Mouse (Mus musculus) liver, embryonic 13.5 days (tissue): ENCODE results near the gene Cdh11. TPM values are rescaled to one million over a fixed set of nuclear protein-coding genes. Genes with fewer than 3 reads are reported as not detected.

Experiments
- ATAC-seq: fragments of 200-750 bp; cut with Nextera tagmentation; 2 replicates; pipeline ENCODE4 v1.8.0; 2017; ENCODE audit warnings: low read depth, mild to moderate bottlenecking, moderate number of reproducible peaks, moderate library complexity
- DNase-seq: peaks from one replicate; pipeline ENCODE4 v3.0.0; 2022
- H3K27ac ChIP-seq: fragments of 300-500 bp; sonication (generic); 2 replicates; pipeline ENCODE4 v1.5.1; 2015; ENCODE audit warnings: moderate library complexity, mild to moderate bottlenecking, inconsistent platforms
- H3K27me3 ChIP-seq: fragments of 300-500 bp; sonication (generic); 2 replicates; pipeline ENCODE4 v1.6.1; 2015; ENCODE audit warnings: mild to moderate bottlenecking, inconsistent platforms
- H3K36me3 ChIP-seq: fragments of 300-500 bp; sonication (generic); 2 replicates; pipeline ENCODE4 v1.6.1; 2015; ENCODE audit warnings: mild to moderate bottlenecking, inconsistent platforms
- H3K4me1 ChIP-seq: fragments of 300-500 bp; sonication (generic); replicated peaks from 2 replicates; pipeline ENCODE4 v1.6.1; 2015; ENCODE audit warnings: inconsistent platforms
- H3K4me2 ChIP-seq: fragments of 300-500 bp; sonication (generic); 2 replicates; pipeline ENCODE4 v1.6.1; 2015; ENCODE audit warnings: inconsistent platforms, mild to moderate bottlenecking, moderate library complexity
- H3K4me3 ChIP-seq: fragments of 300-500 bp; sonication (generic); replicated peaks from 2 replicates; pipeline ENCODE4 v1.5.1; 2015; ENCODE audit warnings: mild to moderate bottlenecking, inconsistent platforms
- H3K9ac ChIP-seq: fragments of 300-500 bp; sonication (generic); 2 replicates; pipeline ENCODE4 v1.6.1; 2015; ENCODE audit warnings: mild to moderate bottlenecking, inconsistent platforms
- H3K9me3 ChIP-seq: fragments of 300-500 bp; sonication (generic); replicated peaks from 2 replicates; pipeline ENCODE4 v1.6.1; 2016; ENCODE audit warnings: inconsistent platforms
- WGBS: fragments of 180-500 bp; shearing (Covaris S2); methylation state at CpG from one replicate; pipeline ENCODE4 v1.1.7; 2015; ENCODE audit not compliant: insufficient replicate concordance; 5-methylcytosine and 5-hydroxymethylcytosine counted together
- microRNA-seq: library from miRNA; unstranded; fragments of <30 nt; microRNA quantifications from one replicate; pipeline ENCODE4, GENCODE M21; 2016
- polyA plus RNA-seq: library from polyadenylated mRNA; unstranded; fragments of >200 nt; fragmentation: Nextera tagmentation; extraction: Ambion mirVana; gene quantifications from 2 replicates; pipeline ENCODE4 v1.2.1, GENCODE M21; 2015

Cdh11 gene
- polyA plus RNA-seq, 1 experiment from 2014 or later, result 3.5 TPM

GRCm38 (mm10) chr8:102601327-102601726, 184.1 kb downstream of the Cdh11 start:
- DNase-seq, result no peak
- H3K27ac ChIP-seq, result no peak overlapping the region
- H3K4me1 ChIP-seq, result no peaks in the 10 kb centered on the region
- no peak for ATAC-seq
- H3K9ac ChIP-seq, result no peak overlapping the region
- WGBS, result 48% methylated on average over 4 of the region's 4 CpGs
- H3K36me3 ChIP-seq, result no peaks in the 10 kb centered on the region
- no peak overlapping the region for H3K4me3 ChIP-seq
- no peak overlapping the region for H3K4me2 ChIP-seq
- no peaks in the 10 kb centered on the region for H3K9me3 ChIP-seq
- H3K27me3 ChIP-seq, result no peaks in the 10 kb centered on the region

- 8% methylated on average over 3 of the region's 3 CpGs for WGBS
- ATAC-seq (no peak), DNase-seq (no peak)
- no peak overlapping the region for H3K4me2 ChIP-seq
- H3K4me1 ChIP-seq, result no peaks in the 10 kb centered on the region
- no peak overlapping the region for H3K4me3 ChIP-seq
- no peak overlapping the region for H3K27ac ChIP-seq
- H3K9me3 ChIP-seq, result no peaks in the 10 kb centered on the region
- no peaks in the 10 kb centered on the region for H3K36me3 ChIP-seq
- H3K9ac ChIP-seq, result no peak overlapping the region
- H3K27me3 ChIP-seq, result no peaks in the 10 kb centered on the region
Measured at GRCm38 (mm10) chr8:102596523-102596922, 188.9 kb downstream of the Cdh11 start.

- no peak for DNase-seq
- WGBS, result 64% methylated on average over 6 of the region's 6 CpGs
- Histone ChIP-seq H3K27me3 (no peaks in the 10 kb centered on the region), H3K9ac (no peak overlapping the region), H3K4me1 (no peaks in the 10 kb centered on the region), H3K4me3 (no peak overlapping the region), H3K27ac (no peak overlapping the region), H3K4me2 (no peak overlapping the region), H3K36me3 (no peaks in the 10 kb centered on the region), H3K9me3 (no peaks in the 10 kb centered on the region)
- no peak for ATAC-seq
Measured at GRCm38 (mm10) chr8:102593899-102594298, 191.5 kb downstream of the Cdh11 start.

Small RNAs within 50 kb of the gene (microRNA-seq; reads per million reads assigned to microRNA genes)
- gene Gm26301, result not detected
